Mouse (Mus musculus) olfactory bulb, adult 2 months (tissue): ENCODE data around the gene Csrp3.

Source experiments
- CTCF ChIP-seq: fragments of 200-500 bp; IDR thresholded peaks from 2 replicates; pipeline ENCODE4 v1.5.1; 2012; ENCODE audit warnings: low read depth, mild to moderate bottlenecking, low read length, moderate library complexity; ENCODE audit not compliant: insufficient read depth
- POLR2A ChIP-seq: fragments of 200-500 bp; IDR thresholded peaks from 2 replicates; pipeline ENCODE4 v1.6.1; 2012; ENCODE audit warnings: mild to moderate bottlenecking, low read depth, low read length, moderate library complexity; ENCODE audit not compliant: insufficient read depth

DNA sequence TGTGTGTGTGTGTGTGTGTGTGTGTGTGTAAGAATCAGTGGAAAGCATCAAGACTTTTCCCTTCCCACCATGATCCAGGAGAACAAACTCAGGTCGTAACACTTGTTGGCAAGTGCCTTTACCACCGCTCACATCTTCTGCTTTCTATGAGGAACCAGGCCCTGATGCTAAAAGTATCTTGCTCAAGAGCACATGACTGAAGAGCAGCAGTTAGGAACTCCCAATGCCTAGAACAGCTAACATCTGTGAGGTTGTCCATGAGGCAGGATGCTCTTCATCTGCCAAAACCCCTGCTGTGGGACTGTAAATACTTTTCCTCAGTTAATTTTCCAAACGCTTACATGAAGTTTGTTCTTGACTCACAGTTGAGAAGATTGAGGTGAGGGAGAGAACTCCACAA, 59.5 kb downstream of the Csrp3 start:
- TF ChIP-seq CTCF (no peak), POLR2A (no peak)
